Mouse (Mus musculus) lung, postnatal 0 days (tissue): ENCODE measurements around the gene Il34. TPM values are rescaled to one million over a fixed set of nuclear protein-coding genes. Genes with fewer than 3 reads are reported as not detected.

Experiments used
- ATAC-seq: fragments of 200-750 bp; cut with Nextera tagmentation; 2 replicates; pipeline ENCODE4 v1.8.0; 2017; ENCODE audit warnings: moderate library complexity
- DNase-seq: peaks from one replicate; pipeline ENCODE4 v3.0.0-alpha.2; 2016; ENCODE audit warnings: low spot score
- H3K27ac ChIP-seq: fragments of 300-500 bp; sonication (generic); 2 replicates; pipeline ENCODE4 v1.5.1; 2014; ENCODE audit warnings: antibody characterized with exemption, mild to moderate bottlenecking, low read length, mixed read lengths
- H3K27me3 ChIP-seq: fragments of 300-500 bp; sonication (generic); replicated peaks from 2 replicates; pipeline ENCODE4 v1.6.1; 2014; ENCODE audit warnings: low read length, mixed read lengths; ENCODE audit not compliant: insufficient read depth
- H3K36me3 ChIP-seq: fragments of 300-500 bp; sonication (generic); 2 replicates; pipeline ENCODE4 v1.6.1; 2014; ENCODE audit warnings: low read length, mixed read lengths; ENCODE audit not compliant: insufficient read depth
- H3K4me1 ChIP-seq: fragments of 300-500 bp; sonication (generic); 2 replicates; pipeline ENCODE4 v1.6.1; 2014; ENCODE audit warnings: antibody characterized with exemption, low read depth, low read length, mixed read lengths; ENCODE audit not compliant: insufficient read depth
- H3K4me2 ChIP-seq: fragments of 300-500 bp; sonication (generic); replicated peaks from 2 replicates; pipeline ENCODE4 v1.6.1; 2014; ENCODE audit warnings: low read depth, mild to moderate bottlenecking, low read length, moderate library complexity, mixed read lengths
- H3K4me3 ChIP-seq: fragments of 300-500 bp; sonication (generic); 2 replicates; pipeline ENCODE4 v1.5.1; 2014; ENCODE audit warnings: low read depth, low read length
- H3K9ac ChIP-seq: fragments of 300-500 bp; sonication (generic); replicated peaks from 2 replicates; pipeline ENCODE4 v1.6.1; 2014; ENCODE audit warnings: low read depth, mild to moderate bottlenecking
- H3K9me3 ChIP-seq: fragments of 300-500 bp; sonication (generic); 2 replicates; pipeline ENCODE4 v1.6.1; 2016; ENCODE audit warnings: low read length, mixed read lengths
- CTCF ChIP-seq: IDR thresholded peaks from 2 replicates; pipeline ENCODE4 v1.5.1; 2016; ENCODE audit warnings: antibody characterized with exemption, mild to moderate bottlenecking
- EP300 ChIP-seq: IDR thresholded peaks from 2 replicates; pipeline ENCODE4 v1.6.1; 2016; ENCODE audit warnings: antibody characterized with exemption, mild to moderate bottlenecking, control low read depth
- WGBS: fragments of 180-500 bp; shearing (Covaris S2); extraction: QIAGEN DNeasy Blood & Tissue Kit; methylation state at CpG from one replicate; pipeline ENCODE4 v1.1.7; 2014; 5-methylcytosine and 5-hydroxymethylcytosine counted together
- polyA plus RNA-seq: library from polyadenylated mRNA; unstranded; fragments of >200 nt; fragmentation: Nextera tagmentation; extraction: Ambion mirVana; gene quantifications from 2 replicates; pipeline ENCODE4 v1.2.1, GENCODE M21; 2015

Gene Il34
- polyA plus RNA-seq, 1 experiment from 2014 or later: 23.3 TPM

GRCm38 (mm10) chr8:110754713-110755112 is 51.0 kb downstream of the Il34 start:
- no peak for DNase-seq
- Histone ChIP-seq H3K9ac (no peak overlapping the region), H3K27me3 (no peaks in the 10 kb centered on the region), H3K27ac (no peak overlapping the region), H3K4me3 (no peak overlapping the region), H3K9me3 (no peaks in the 10 kb centered on the region), H3K4me1 (no peaks in the 10 kb centered on the region), H3K4me2 (no peak overlapping the region), H3K36me3 (no peaks in the 10 kb centered on the region)
- 50% methylated on average over 4 of the region's 4 CpGs for WGBS
- no peak for TF ChIP-seq EP300
- TF ChIP-seq CTCF: no peak
- 0 out of 2 replicates have a peak, but pooled peaks have one; percentile 13 for ATAC-seq

GRCm38 (mm10) chr8:110751490-110751889 is 54.2 kb downstream of the Il34 start:
- WGBS: 72% methylated on average over 5 of the region's 5 CpGs
- ATAC-seq (no peak), DNase-seq (no peak)
- TF ChIP-seq EP300: no peak
- no peak for TF ChIP-seq CTCF
- Histone ChIP-seq H3K36me3 (no peaks in the 10 kb centered on the region), H3K27me3 (no peaks in the 10 kb centered on the region), H3K9ac (no peak overlapping the region), H3K27ac (no peak overlapping the region), H3K4me1 (no peaks in the 10 kb centered on the region), H3K9me3 (no peaks in the 10 kb centered on the region), H3K4me3 (no peak overlapping the region), H3K4me2 (no peak overlapping the region)

GRCm38 (mm10) chr8:110750269-110750668 is 55.5 kb downstream of the Il34 start:
- H3K4me1 ChIP-seq: no peaks in the 10 kb centered on the region
- no peak overlapping the region for H3K9ac ChIP-seq
- TF ChIP-seq CTCF: no peak
- TF ChIP-seq EP300: no peak
- no peak for ATAC-seq
- no peak for DNase-seq
- H3K4me2 ChIP-seq: no peak overlapping the region
- H3K4me3 ChIP-seq: no peak overlapping the region
- no peak overlapping the region for H3K27ac ChIP-seq
- no peaks in the 10 kb centered on the region for H3K36me3 ChIP-seq
- no peaks in the 10 kb centered on the region for H3K27me3 ChIP-seq
- WGBS: 35% methylated on average over 13 of the region's 13 CpGs
- H3K9me3 ChIP-seq: no peaks in the 10 kb centered on the region

DNA sequence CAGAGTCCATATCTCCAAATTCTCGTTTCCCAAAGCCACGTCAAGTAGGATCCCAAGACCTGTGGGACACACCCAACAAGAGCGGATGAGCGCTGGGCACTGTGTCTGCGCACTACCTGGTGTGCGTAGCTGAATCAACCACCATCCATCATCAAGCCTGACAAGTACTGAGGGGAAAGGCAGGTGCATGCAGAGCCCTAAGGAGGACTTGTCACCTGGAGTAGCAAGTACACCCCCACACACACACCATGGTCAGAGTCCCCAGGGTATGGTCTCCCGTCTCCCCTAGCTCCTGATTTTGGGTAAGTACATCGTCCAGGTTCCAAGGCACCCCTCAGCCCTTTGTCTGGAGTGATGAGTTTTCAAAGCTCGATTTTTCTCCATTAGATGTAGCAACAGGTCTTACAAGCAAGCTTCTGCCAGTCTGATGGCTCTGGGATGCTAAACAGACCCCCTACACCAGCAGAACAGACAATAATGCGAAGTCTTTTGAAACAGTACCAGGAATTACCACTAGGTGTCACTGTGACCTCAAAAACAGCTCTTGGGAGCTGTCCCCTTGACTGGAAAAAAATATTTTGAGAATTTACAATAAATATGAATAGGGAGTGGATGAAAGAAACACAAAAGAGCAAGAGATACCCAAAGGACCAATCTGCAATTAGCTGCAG is 56.1 kb downstream of the Il34 start:
- Histone ChIP-seq H3K4me2 (no peak overlapping the region), H3K36me3 (no peaks in the 10 kb centered on the region), H3K4me1 (no peaks in the 10 kb centered on the region), H3K9me3 (no peaks in the 10 kb centered on the region), H3K27me3 (no peaks in the 10 kb centered on the region), H3K4me3 (no peak overlapping the region), H3K27ac (no peak overlapping the region), H3K9ac (no peak overlapping the region)
- peak; percentile 77 for DNase-seq
- 56% methylated on average over 10 of the region's 10 CpGs for WGBS
- peak; percentile 46; the same call in 1 of the 2 replicates for ATAC-seq
- TF ChIP-seq EP300: no peak
- TF ChIP-seq CTCF: peak; percentile 89

DNA sequence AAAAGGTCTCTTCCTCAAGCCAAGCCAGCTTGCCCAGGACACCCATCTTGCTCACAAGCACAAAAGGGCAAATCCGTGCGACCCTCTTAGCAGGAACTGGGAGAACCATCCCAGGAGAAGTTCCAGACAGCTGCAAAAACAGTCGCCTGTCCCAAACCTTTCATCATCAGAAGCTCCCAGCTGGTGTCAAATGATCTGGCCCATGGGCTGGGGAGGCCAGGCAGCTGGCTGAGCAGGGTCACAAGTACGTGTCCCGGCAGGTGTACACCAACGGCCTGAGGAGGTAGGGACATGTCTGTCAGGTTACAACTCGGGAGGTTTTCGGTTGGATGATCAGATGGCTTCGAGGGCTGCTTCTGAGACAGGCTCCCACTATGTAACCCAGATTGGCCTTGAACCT is 59.1 kb downstream of the Il34 start:
- WGBS: 49% methylated on average over 9 of the region's 9 CpGs
- no peak overlapping the region for H3K27ac ChIP-seq
- ATAC-seq: no peak

DNA sequence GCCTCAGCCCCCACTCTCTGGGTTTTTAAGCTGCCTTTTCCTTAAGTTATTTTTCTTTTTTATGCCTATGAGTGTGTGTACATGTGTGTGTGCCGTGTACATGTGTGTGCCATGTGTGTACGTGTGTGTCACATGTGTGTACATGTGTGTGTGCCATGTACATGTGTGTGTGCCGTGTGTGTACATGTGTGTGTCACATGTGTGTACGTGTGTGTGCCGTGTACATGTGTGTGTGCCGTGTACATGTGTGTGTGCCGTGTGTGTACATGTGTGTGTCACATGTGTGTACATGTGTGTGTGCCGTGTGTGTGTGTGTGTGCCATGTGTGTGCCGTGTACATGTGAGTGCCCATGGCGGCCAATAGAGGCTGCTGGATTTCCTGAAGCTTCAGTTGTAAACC is 60.6 kb downstream of the Il34 start:
- Histone ChIP-seq H3K4me1 (no peaks in the 10 kb centered on the region), H3K9ac (no peak overlapping the region), H3K9me3 (no peaks in the 10 kb centered on the region), H3K27me3 (no peaks in the 10 kb centered on the region), H3K36me3 (no peaks in the 10 kb centered on the region), H3K4me3 (no peak overlapping the region), H3K27ac (no peak overlapping the region), H3K4me2 (no peak overlapping the region)
- ATAC-seq (no peak), DNase-seq (no peak)
- WGBS: 95% methylated on average over 10 of the region's 10 CpGs
- no peak for TF ChIP-seq EP300
- TF ChIP-seq CTCF: no peak

More for the DNA sequence above, 59.1 kb downstream of the Il34 start:
- Histone ChIP-seq H3K9me3 (no peaks in the 10 kb centered on the region), H3K4me3 (no peak overlapping the region), H3K4me1 (no peaks in the 10 kb centered on the region), H3K4me2 (no peak overlapping the region), H3K27me3 (no peaks in the 10 kb centered on the region), H3K36me3 (no peaks in the 10 kb centered on the region), H3K9ac (no peak overlapping the region)
- DNase-seq: no peak
- no peak for TF ChIP-seq EP300
- no peak for TF ChIP-seq CTCF
